Mouse (Mus musculus) G1E (cell line): ENCODE results near the gene Sptb. TPM values are rescaled to one million over a fixed set of nuclear protein-coding genes. Genes with fewer than 3 reads are reported as not detected.

ENCODE experiments used
- ATAC-seq: 2 replicates; pipeline ENCODE4 v1.8.0; 2016; ENCODE audit warnings: mild to moderate bottlenecking; ENCODE audit not compliant: insufficient number of reproducible peaks, poor library complexity, low FRiP score, severe bottlenecking; ENCODE audit errors: extremely low read depth
- DNase-seq: peaks from one replicate; pipeline ENCODE4 v3.0.0; 2012; ENCODE audit warnings: low spot score
- H3K27me3 ChIP-seq: 2 replicates; pipeline ENCODE4 v1.6.1; 2012; ENCODE audit warnings: mild to moderate bottlenecking, low read length, inconsistent platforms; ENCODE audit not compliant: insufficient read depth
- H3K36me3 ChIP-seq: replicated peaks from 2 replicates; pipeline ENCODE3; 2012; ENCODE audit warnings: mild to moderate bottlenecking, inconsistent platforms
- H3K4me1 ChIP-seq: 2 replicates; pipeline ENCODE4 v1.6.1; 2012; ENCODE audit warnings: low read depth, low read length, inconsistent platforms, mixed read lengths; ENCODE audit not compliant: insufficient read depth
- H3K4me3 ChIP-seq: 2 replicates; pipeline ENCODE4 v1.5.1; 2012; ENCODE audit warnings: low read depth, mild to moderate bottlenecking, inconsistent platforms, low read length, moderate library complexity, mixed read lengths
- H3K9me3 ChIP-seq: replicated peaks from 2 replicates; pipeline ENCODE4 v1.6.1; 2012; ENCODE audit warnings: inconsistent platforms
- CTCF ChIP-seq: IDR thresholded peaks from 2 replicates; pipeline ENCODE4 v1.5.1; 2012; ENCODE audit warnings: low read depth, low read length, inconsistent platforms, mixed read lengths
- GATA1 ChIP-seq: IDR thresholded peaks from 2 replicates; pipeline ENCODE4 v1.6.1; 2012; ENCODE audit warnings: borderline replicate concordance, low read length, inconsistent platforms, mixed read lengths
- GATA2 ChIP-seq: IDR thresholded peaks from 2 replicates; pipeline ENCODE4 v1.6.1; 2012; ENCODE audit warnings: low read depth, low read length, inconsistent platforms, borderline replicate concordance
- POLR2AphosphoS5 ChIP-seq: IDR thresholded peaks from 2 replicates; pipeline ENCODE4 v1.6.1; 2012; ENCODE audit warnings: low read depth, low read length, inconsistent platforms; ENCODE audit not compliant: insufficient replicate concordance
- TAL1 ChIP-seq: conservative IDR thresholded peaks from 2 replicates; pipeline ENCODE4 v1.6.1; 2012; ENCODE audit warnings: low read depth, low read length, inconsistent platforms, mixed read lengths
- polyA plus RNA-seq: library from polyadenylated mRNA; stranded (reverse); fragments of >175 nt; gene quantifications from 2 replicates; pipeline ENCODE4 v1.2.3, GENCODE M21; 2012
- total RNA-seq, 2 experiments: library from RNA; stranded (forward) in 1 of 2; stranded (reverse) in 1 of 2; fragments of 200-1000 nt in 1 of 2; fragments of >200 nt in 1 of 2; fragmentation: Nextera tagmentation in 1 of 2; gene quantifications; 2 replicates each; pipeline ENCODE4 v1.2.3; 2014 to 2017

Sptb gene
- total and polyA plus RNA-seq, 3 experiments = 78.7 to 231 (median 169) TPM

- DNase-seq (peak; percentile 68), ATAC-seq (peak; percentile 62)
- Histone ChIP-seq H3K4me1 (peaks cover 58% of the 10 kb centered on the region), H3K36me3 (peaks cover 49% of the 10 kb centered on the region), H3K4me3 (peak overlapping the region; percentile 50; the same call in 1 of the 2 replicates), H3K9me3 (no peaks in the 10 kb centered on the region), H3K27me3 (peaks cover 31% of the 10 kb centered on the region)
- TF ChIP-seq GATA2 (no peak), TAL1 (no peak), GATA1 (no peak), POLR2AphosphoS5 (no peak), CTCF (no peak)
These were observed 116.5 kb downstream of the Sptb start for GRCm38 (mm10) chr12:76593839-76594322.

DNA sequence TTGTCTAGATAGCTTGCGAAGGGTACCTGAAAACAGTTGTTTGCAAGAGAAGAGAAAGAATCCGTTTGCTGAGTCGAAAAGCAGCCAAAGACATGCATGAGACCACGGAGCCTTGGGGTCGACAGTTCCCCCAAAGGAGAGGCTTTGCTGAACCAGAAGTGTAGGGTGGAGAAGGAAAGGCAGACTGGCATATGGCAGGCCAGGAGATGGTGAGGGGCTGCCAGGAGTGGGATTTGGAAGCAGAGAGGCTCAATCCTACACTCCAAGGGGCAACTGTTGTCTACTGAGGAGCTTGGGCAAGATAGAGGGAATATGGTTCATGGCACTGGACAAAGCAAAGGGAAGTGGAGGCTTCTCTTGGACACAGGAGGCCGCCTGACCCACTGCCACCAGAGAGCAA, 117.1 kb downstream of the Sptb start:
- DNase-seq = no peak
- no peaks in the 10 kb centered on the region for H3K9me3 ChIP-seq
- peaks cover 36% of the 10 kb centered on the region for H3K27me3 ChIP-seq
- no peak for ATAC-seq
- peaks cover 54% of the 10 kb centered on the region for H3K4me1 ChIP-seq
- H3K36me3 ChIP-seq = peaks cover 43% of the 10 kb centered on the region
- H3K4me3 ChIP-seq = no peak overlapping the region
- TF ChIP-seq POLR2AphosphoS5 (0 out of 2 replicates have a peak, but pooled peaks have one; percentile 43), TAL1 (no peak), GATA1 (no peak), GATA2 (no peak), CTCF (no peak)

DNA sequence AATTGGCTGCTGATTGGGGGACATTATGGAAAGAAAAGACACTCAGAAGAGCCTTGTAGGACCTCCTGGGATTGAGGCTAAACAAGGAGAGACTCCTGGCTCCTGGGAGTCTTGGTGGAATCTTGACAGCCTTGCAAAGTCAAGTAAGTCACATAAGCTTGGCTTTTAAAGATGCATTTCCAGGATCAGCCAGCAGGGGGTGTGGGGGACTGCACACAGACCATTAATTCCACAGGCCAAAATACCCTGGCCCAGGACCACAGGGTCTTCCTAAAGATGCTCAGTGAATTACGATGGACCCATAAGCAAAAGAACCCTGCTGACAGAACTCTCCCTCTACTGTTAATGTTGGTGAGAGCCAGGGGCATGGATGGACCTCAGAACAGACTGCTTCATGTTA, 118.1 kb downstream of the Sptb start:
- ATAC-seq (no peak), DNase-seq (no peak)
- no peak overlapping the region for H3K4me3 ChIP-seq
- H3K27me3 ChIP-seq = peaks cover 46% of the 10 kb centered on the region
- H3K4me1 ChIP-seq = peaks cover 46% of the 10 kb centered on the region
- peaks cover 32% of the 10 kb centered on the region for H3K36me3 ChIP-seq
- no peaks in the 10 kb centered on the region for H3K9me3 ChIP-seq
- TF ChIP-seq TAL1 = no peak
- peak; percentile 84 for TF ChIP-seq CTCF
- TF ChIP-seq POLR2AphosphoS5 = no peak

DNA sequence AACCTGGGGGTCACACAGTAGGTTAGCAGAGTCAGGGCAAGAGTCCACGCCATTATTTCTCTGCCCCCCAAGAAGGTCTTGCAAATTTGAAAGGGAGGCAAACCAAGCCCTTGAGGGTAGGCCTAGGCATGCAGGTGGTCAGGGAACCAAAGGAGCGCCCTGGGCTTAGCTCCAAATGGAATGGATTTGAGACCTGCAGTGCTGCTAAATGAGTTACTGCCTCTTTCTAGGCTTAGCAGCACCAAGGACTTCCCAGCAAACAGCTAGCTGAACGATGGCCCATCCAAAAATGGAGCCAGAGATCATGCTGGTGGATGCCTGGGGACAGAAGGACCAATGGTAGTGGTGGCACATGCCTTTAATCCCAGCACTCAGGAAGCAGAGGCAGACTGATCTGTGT, 119.3 kb downstream of the Sptb start:
- no peak for ATAC-seq
- no peaks in the 10 kb centered on the region for H3K9me3 ChIP-seq
- TF ChIP-seq POLR2AphosphoS5 (no peak), CTCF (no peak), GATA1 (no peak), TAL1 (no peak), GATA2 (no peak)
- peaks cover 55% of the 10 kb centered on the region for H3K27me3 ChIP-seq
- peaks cover 20% of the 10 kb centered on the region for H3K36me3 ChIP-seq
- H3K4me1 ChIP-seq = peaks cover 38% of the 10 kb centered on the region
- no peak for DNase-seq
- H3K4me3 ChIP-seq = no peak overlapping the region

DNA sequence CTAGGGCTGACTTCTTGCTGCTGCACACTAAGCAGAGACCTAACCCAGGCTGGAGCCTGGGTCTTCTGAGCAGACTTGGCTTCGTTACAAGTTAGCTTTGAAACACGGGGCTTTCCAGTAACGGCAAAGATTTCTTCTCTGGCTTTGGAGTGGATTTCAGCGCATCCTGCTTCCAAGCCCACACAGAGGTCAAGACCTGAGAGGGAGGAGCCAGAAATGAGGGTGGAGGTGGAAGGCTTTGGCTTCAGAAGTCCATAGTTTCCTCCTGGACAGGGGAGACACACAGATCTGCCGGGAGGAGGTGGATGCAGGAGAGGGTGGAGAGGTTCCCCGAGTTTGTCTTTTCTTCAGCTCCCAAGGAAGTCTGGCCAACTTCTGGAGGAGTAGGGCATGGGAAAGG, 120.8 kb downstream of the Sptb start:
- Histone ChIP-seq H3K4me1 (peaks cover 24% of the 10 kb centered on the region), H3K36me3 (peaks cover 5% of the 10 kb centered on the region), H3K4me3 (no peak overlapping the region), H3K27me3 (peaks cover 59% of the 10 kb centered on the region), H3K9me3 (peaks cover 2% of the 10 kb centered on the region; the same call in 1 of the 2 replicates)
- no peak for ATAC-seq
- no peak for DNase-seq
- TF ChIP-seq GATA1 = no peak
- no peak for TF ChIP-seq TAL1
- TF ChIP-seq GATA2 = no peak
- no peak for TF ChIP-seq CTCF
- no peak for TF ChIP-seq POLR2AphosphoS5

- Histone ChIP-seq H3K4me3 (no peak overlapping the region), H3K36me3 (no peaks in the 10 kb centered on the region), H3K27me3 (peaks cover 74% of the 10 kb centered on the region), H3K9me3 (peaks cover 2% of the 10 kb centered on the region; the same call in 1 of the 2 replicates), H3K4me1 (peaks cover 16% of the 10 kb centered on the region)
- no peak for ATAC-seq
- TF ChIP-seq GATA2 (no peak), POLR2AphosphoS5 (no peak), GATA1 (no peak), TAL1 (no peak), CTCF (no peak)
- DNase-seq = no peak
These were observed 123.0 kb downstream of the Sptb start for GRCm38 (mm10) chr12:76587357-76587756.

- ATAC-seq = no peak; the same call in 1 of the 2 replicates
These were observed 125.3 kb downstream of the Sptb start for GRCm38 (mm10) chr12:76585028-76585427.

More at GRCm38 (mm10) chr12:76585028-76585427, 125.3 kb downstream of the Sptb start:
- peaks cover 77% of the 10 kb centered on the region for H3K27me3 ChIP-seq
- no peak for DNase-seq
- no peak overlapping the region for H3K4me3 ChIP-seq
- peaks cover 2% of the 10 kb centered on the region; the same call in 1 of the 2 replicates for H3K9me3 ChIP-seq
- H3K4me1 ChIP-seq = peaks cover 12% of the 10 kb centered on the region
- TF ChIP-seq GATA2 (no peak), TAL1 (no peak), POLR2AphosphoS5 (no peak)
- H3K36me3 ChIP-seq = no peaks in the 10 kb centered on the region
